Mouse (Mus musculus) CH12.LX (cell line): Measurements from ENCODE around the gene Gm9117.
"Not testable (repeated sequence)": the region's sequence is repeated elsewhere in the genome, so short reads cannot be mapped to it uniquely, and the experiment has no call there.

Source experiments
- E2F4 ChIP-seq: IDR thresholded peaks from 2 replicates; pipeline ENCODE4 v1.6.1; 2011; ENCODE audit warnings: low read depth, low read length, improper control_type of control experiment; ENCODE audit not compliant: insufficient replicate concordance
- GABPA ChIP-seq: IDR thresholded peaks from 2 replicates; pipeline ENCODE4 v1.6.1; 2012; ENCODE audit warnings: low read depth, low read length, improper control_type of control experiment, inconsistent platforms; ENCODE audit not compliant: insufficient replicate concordance
- MEF2A ChIP-seq: IDR thresholded peaks from 2 replicates; pipeline ENCODE4 v1.6.1; 2014; ENCODE audit warnings: low read depth, mild to moderate bottlenecking, inconsistent platforms, low read length, improper control_type of control experiment, borderline replicate concordance
- POLR2A ChIP-seq: IDR thresholded peaks from 2 replicates; pipeline ENCODE4 v1.6.1; 2011; ENCODE audit warnings: low read depth, mild to moderate bottlenecking, improper control_type of control experiment, low read length
- POLR2AphosphoS2 ChIP-seq: IDR thresholded peaks from 2 replicates; pipeline ENCODE4 v1.6.1; 2011; ENCODE audit warnings: low read depth, low read length, improper control_type of control experiment
- USF1 ChIP-seq: IDR thresholded peaks from 2 replicates; pipeline ENCODE4 v1.6.1; 2014; ENCODE audit warnings: low read depth, mild to moderate bottlenecking, inconsistent platforms, low read length, improper control_type of control experiment
- USF2 ChIP-seq: conservative IDR thresholded peaks from 2 replicates; pipeline ENCODE4 v1.6.1; 2011; ENCODE audit warnings: low read depth, low read length, improper control_type of control experiment

DNA sequence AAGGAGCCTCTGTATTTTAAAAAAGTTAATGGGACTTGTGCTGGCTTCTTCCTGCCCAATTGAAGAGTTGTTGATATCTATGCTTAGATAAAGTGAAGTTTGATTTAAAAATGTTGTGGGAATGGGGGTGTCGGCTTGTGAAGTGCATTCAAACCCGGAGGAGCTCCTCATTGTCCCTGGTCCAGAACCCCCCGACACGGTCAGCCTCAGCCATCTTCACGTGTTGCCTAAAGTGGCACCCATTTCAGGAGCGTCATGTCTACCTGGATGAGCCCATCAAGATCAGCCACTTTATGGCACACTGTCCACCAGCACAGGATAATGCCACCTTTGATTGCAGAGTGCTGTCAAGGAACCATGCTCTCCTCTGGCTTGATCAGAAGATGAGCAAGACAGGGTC is 25.6 kb upstream of the Gm9117 start:
- not testable (repeated sequence) for TF ChIP-seq USF2, POLR2AphosphoS2, POLR2A, USF1, GABPA, MEF2A, E2F4
